Comparison of ENCODE assay signal across 17 mouse cellular contexts in the genomic region with DNA sequence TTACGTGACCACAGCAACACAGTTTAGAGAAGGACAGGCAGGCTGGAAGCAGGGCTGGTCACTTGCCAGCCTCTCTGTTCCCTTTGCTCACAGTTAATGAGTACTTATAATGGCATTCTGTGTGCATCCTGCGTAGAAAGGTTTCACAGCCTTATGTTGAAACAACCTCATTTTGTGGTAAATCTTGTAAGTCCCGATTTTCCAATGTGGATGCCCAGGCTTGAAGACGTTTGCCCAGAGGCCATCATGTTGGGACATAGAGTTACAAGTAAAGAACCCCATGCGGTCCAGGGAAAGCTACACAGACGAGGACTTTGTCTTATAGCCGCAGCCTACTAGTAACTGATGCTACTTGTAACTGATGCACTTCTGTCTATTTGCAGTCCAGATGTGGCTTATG.
"Had no signal": no experiment of that assay in that cellular context is flagged by ENCODE, and none has a peak within 500 bp of the region (broad histone marks: within the 10 kb centered on the region; RNA-seq: fewer than 3 reads in every experiment).

No protein-coding gene starts in this region.

- H3K4me1 ChIP-seq: lung, embryonic 15.5 days; megakaryocyte, embryonic 14.5 days; midbrain, embryonic 13.5 days; midbrain, embryonic 15.5 days; neural tube, embryonic 12.5 days; stomach, embryonic 15.5 days had no signal

- H3K27ac ChIP-seq: lung, embryonic 15.5 days; macrophage; midbrain, embryonic 13.5 days; midbrain, embryonic 15.5 days; neural tube, embryonic 12.5 days; stomach, embryonic 15.5 days; stomach, postnatal 0 days had no signal

- ATAC-seq: lung, postnatal 0 days; midbrain, embryonic 13.5 days; midbrain, embryonic 15.5 days had no signal

- H3K27me3 ChIP-seq: lung, embryonic 15.5 days; megakaryocyte, embryonic 14.5 days; midbrain, embryonic 13.5 days; midbrain, embryonic 15.5 days; neural tube, embryonic 12.5 days; stomach, embryonic 15.5 days had no signal

- H3K36me3 ChIP-seq: lung, embryonic 15.5 days; midbrain, embryonic 13.5 days; midbrain, embryonic 15.5 days; neural tube, embryonic 12.5 days; stomach, embryonic 15.5 days had no signal

- DNase-seq: lung, adult 2 months; lung, postnatal 14 days; lung, postnatal 36 days; right cerebral cortex, postnatal 14 days; thymus, adult 2 months; thymus, postnatal 25 days; thymus, postnatal 4 days had no signal

- H3K9ac ChIP-seq: lung, embryonic 15.5 days; midbrain, embryonic 13.5 days; midbrain, embryonic 15.5 days; neural tube, embryonic 12.5 days; stomach, embryonic 15.5 days had no signal

- H3K9me3 ChIP-seq: lung, embryonic 15.5 days; midbrain, embryonic 13.5 days; midbrain, embryonic 15.5 days; neural tube, embryonic 12.5 days; stomach, embryonic 15.5 days had no signal

- H3K4me3 ChIP-seq: lung, embryonic 15.5 days; midbrain, embryonic 13.5 days; midbrain, embryonic 15.5 days; neural tube, embryonic 12.5 days; stomach, embryonic 15.5 days had no signal

- H3K4me2 ChIP-seq: lung, embryonic 15.5 days; midbrain, embryonic 11.5 days; midbrain, embryonic 13.5 days; midbrain, embryonic 15.5 days; neural tube, embryonic 12.5 days; stomach, embryonic 15.5 days had no signal
